Mouse (Mus musculus) testis, postnatal 10 days (tissue): ENCODE results near the gene Col8a1.

Source experiments
- DNase-seq: peaks from one replicate; pipeline ENCODE4 v3.0.0; 2021; ENCODE audit warnings: low spot score

Col8a1 gene

GRCm38 (mm10) chr16:57671637-57672036 lies 82.9 kb downstream of the Col8a1 start:
- no peak for DNase-seq

GRCm38 (mm10) chr16:57669348-57669747 lies 85.2 kb downstream of the Col8a1 start:
- DNase-seq = no peak

GRCm38 (mm10) chr16:57662661-57663060 lies 91.9 kb downstream of the Col8a1 start:
- no peak for DNase-seq

- DNase-seq = no peak
These were observed 104.6 kb downstream of the Col8a1 start for GRCm38 (mm10) chr16:57649888-57650287.

GRCm38 (mm10) chr16:57641346-57641885 lies 113.1 kb downstream of the Col8a1 start:
- no peak for DNase-seq

GRCm38 (mm10) chr16:57634766-57635165 lies 119.8 kb downstream of the Col8a1 start:
- no peak for DNase-seq

GRCm38 (mm10) chr16:57634191-57634590 lies 120.3 kb downstream of the Col8a1 start:
- DNase-seq = peak; percentile 80

GRCm38 (mm10) chr16:57611768-57612167 lies 142.8 kb downstream of the Col8a1 start:
- peak; percentile 49 for DNase-seq

- peak; percentile 94 for DNase-seq
These were observed 147.9 kb downstream of the Col8a1 start, which contains the start of gene Cmss1 for GRCm38 (mm10) chr16:57606444-57607227. Cmss1 (minus strand) TSS chr16:57606864.

- no peak for DNase-seq
These were observed 153.5 kb downstream of the Col8a1 start for GRCm38 (mm10) chr16:57601031-57601430.

GRCm38 (mm10) chr16:57597295-57597957 lies 157.1 kb downstream of the Col8a1 start:
- DNase-seq = no peak

- DNase-seq = no peak
These were observed 160.9 kb downstream of the Col8a1 start for GRCm38 (mm10) chr16:57593422-57594157.

- DNase-seq = no peak
These were observed 169.3 kb downstream of the Col8a1 start for GRCm38 (mm10) chr16:57585201-57585600.

- DNase-seq = no peak
These were observed 172.5 kb downstream of the Col8a1 start for GRCm38 (mm10) chr16:57582008-57582407.

- no peak for DNase-seq
These were observed 174.5 kb downstream of the Col8a1 start for GRCm38 (mm10) chr16:57580041-57580440.

GRCm38 (mm10) chr16:57577519-57577918 lies 177.0 kb downstream of the Col8a1 start:
- DNase-seq = no peak

GRCm38 (mm10) chr16:57575764-57576388 lies 178.7 kb downstream of the Col8a1 start:
- DNase-seq = no peak
